Mouse (Mus musculus) ES-Bruce4 (cell line): ENCODE data around the gene Ip6k1.

ENCODE experiments used
- CTCF ChIP-seq: IDR thresholded peaks from one replicate; pipeline ENCODE4 v1.8.1; 2011; ENCODE audit warnings: low read depth, low read length
- POLR2A ChIP-seq: IDR thresholded peaks from one replicate; pipeline ENCODE4 v1.8.1; 2011; ENCODE audit warnings: low read length; ENCODE audit not compliant: insufficient read depth

DNA sequence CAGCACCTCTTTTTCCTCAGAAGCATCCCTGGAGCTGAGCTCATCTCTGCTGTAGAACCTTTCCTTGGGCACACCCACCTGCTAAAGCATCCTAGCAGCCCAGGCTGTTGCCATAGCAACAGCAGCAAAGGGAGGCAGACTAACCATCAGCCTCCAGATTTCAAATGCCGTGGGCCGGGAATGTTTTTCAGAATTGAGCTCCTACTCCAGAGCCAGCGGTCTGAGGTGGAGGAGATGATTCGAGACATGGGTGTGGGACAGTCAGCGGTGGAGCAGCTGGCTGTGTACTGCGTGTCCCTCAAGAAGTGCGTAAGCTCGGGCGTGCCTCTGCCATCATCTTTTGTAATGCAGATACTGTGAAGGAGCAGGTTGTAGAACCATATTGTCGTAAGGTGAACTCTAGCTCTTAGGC, 40.9 kb upstream of the Ip6k1 start:
- no peak for TF ChIP-seq POLR2A
- TF ChIP-seq CTCF = no peak
